Mouse (Mus musculus): ENCODE data around the gene 1700001L19Rik.

DNA sequence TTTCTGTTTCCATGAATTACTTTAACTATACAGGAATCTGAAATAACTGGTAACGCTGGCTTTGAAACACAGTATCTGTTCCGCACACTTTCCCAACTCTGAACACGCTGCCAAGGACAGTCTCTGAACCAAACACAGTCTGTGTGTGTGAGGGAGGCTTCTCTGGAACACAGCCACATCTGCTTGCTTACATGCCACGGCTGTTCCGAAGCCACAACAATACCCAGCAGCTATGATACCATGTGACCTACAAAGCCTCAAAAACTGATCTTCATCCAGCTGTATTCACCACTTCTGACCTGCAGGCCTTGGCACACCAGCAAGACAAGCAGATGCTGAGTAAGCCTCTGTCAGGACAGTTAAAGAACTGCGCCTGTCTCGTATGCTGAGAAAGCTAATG lies 19.3 kb upstream of the 1700001L19Rik start:
- TF ChIP-seq CTCF (IDR thresholded peaks at IDR 0.05; ENCODE audit: borderline replicate concordance, control insufficient read depth, extremely low read depth, insufficient read depth, low read length, poor library complexity) (no peak), POLR2A (IDR thresholded peaks at IDR 0.05; ENCODE audit: control insufficient read depth, extremely low read depth, insufficient read depth, low read length, poor library complexity) (no peak)
